Mouse (Mus musculus): ENCODE data around the gene Tuba1c. TPM values are rescaled to one million over a fixed set of nuclear protein-coding genes. Genes with fewer than 3 reads are reported as not detected.

The Tuba1c gene
- total RNA-seq, 2 experiments from 2014 or later = 36.4 to 73.8 TPM

DNA sequence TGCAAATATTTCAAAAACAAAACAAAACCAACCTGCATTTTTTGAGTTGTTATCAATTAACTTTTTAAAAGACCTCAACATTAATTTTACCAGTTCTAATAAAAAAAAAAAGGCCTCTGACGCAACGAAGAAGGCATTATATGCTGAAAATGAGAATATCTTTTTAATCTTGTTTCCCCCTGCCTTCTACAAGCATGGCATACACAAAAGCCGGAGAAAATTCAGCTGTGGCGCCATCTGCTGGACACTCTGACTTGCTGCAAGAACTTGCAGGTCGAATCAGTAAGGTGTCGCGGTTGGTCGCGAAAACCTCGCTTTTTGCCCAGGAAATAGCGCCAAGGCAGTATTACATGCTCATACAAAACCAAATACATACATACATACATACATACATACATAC is 35.8 kb upstream of the Tuba1c start:
- ATAC-seq (replicated peaks; ENCODE audit: low FRiP score, poor library complexity, severe bottlenecking) = peak; percentile 76

DNA sequence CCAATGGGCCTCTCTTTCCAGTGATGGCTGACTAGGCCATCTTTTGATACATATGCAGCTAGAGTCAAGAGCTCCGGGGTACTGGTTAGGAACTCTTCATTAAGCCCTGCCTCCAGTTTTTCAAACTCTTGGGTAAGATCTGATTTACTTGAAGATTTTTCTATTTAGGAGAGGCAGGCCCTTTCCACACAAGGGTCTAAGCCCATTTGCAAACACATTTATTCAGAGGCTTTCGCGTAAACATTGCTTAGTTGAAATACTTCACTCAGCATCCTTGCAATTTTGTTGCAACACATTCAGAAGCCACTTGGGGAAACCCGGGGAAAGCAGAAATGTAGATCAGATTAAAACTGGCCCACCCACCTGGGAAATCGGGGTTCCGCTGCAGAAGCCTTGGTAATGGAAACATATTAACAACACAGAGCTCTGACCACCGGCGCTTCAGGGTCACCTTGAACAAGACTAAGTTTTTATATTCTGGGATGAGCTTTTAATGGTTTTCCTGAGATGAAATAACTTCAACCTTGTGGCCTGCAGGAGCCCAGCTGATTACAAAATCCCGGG is 34.7 kb upstream of the Tuba1c start:
- ATAC-seq (replicated peaks; ENCODE audit: low FRiP score, poor library complexity, severe bottlenecking) = no peak

DNA sequence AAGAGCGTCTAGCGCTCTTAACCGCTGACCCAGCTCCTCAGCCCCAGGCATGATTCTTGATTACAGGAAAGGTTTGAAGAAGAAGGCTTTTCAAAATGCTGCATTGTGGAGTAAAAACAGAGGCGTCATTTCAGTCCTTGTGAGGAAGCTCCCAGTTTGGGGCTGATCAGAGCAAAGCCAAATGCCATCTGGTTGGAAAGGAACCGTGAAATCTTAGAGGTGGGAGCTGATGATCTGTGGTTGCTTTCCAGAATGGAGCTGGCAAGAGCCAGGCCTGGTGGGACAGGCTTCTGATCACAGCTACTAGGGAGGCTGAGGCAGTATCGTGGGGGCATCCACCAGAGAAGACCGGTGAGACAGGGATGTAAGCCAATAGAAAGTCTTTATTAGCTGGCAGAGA is 32.9 kb upstream of the Tuba1c start:
- ATAC-seq (replicated peaks; ENCODE audit: low FRiP score, poor library complexity, severe bottlenecking) = no peak

DNA sequence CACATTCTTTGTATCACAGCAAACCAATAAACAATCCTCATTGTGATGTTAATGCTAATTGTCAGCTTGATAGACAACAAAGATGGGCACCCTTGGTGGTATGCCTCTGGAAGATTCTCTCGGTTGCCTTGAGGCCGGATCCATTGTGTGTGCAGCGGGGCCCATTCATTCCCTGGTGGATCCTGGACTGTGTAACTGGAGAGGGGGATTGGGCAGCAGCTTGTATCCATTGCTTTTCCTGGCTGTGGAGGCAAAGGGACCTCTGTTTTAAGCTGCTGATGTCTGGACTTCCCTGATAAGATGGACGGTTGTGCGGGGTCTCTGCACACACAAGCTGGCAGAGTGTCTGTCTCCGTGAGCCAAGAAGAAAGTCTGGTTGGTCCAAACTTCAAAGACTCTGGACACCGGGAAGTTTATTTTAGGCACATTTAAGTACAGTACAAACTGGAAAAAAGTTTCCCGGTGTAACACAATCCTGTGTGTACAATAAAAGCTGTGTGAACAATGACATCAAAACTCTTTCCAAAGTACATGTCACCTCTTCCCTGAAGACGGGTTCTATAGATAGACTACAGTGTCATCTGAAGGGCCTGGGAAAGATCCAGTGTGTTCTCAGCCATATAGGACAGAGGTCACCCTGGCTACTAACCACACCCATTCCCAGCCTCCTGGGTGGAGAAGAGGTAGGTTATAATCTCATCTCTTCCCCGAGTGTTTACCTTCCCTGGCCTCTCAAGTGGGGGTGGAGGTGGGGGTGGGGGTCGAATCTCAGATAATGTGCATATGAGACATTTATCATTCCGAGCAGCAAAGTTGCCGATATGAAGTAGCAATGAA is 31.5 kb upstream of the Tuba1c start:
- no peak for ATAC-seq (replicated peaks; ENCODE audit: low FRiP score, poor library complexity, severe bottlenecking)

DNA sequence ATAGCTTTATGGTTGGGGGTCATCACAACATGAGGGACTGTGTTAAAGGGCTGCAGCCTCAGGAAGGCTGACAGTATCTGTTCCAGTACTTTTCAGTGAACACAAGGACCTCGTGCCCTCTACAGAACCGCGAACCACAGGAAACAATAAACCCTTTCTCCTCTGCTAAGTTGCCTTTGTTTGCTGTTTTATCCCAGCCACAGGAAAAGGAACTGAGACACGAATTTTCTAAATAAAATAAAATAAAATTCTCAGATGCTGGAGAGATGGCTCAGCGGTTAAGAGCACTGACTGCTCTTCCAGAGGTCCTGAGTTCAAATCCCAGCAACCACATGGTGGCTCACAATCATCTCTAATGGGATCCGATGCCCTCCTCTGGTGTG is 30.9 kb upstream of the Tuba1c start:
- ATAC-seq (replicated peaks; ENCODE audit: low FRiP score, poor library complexity, severe bottlenecking) = no peak

DNA sequence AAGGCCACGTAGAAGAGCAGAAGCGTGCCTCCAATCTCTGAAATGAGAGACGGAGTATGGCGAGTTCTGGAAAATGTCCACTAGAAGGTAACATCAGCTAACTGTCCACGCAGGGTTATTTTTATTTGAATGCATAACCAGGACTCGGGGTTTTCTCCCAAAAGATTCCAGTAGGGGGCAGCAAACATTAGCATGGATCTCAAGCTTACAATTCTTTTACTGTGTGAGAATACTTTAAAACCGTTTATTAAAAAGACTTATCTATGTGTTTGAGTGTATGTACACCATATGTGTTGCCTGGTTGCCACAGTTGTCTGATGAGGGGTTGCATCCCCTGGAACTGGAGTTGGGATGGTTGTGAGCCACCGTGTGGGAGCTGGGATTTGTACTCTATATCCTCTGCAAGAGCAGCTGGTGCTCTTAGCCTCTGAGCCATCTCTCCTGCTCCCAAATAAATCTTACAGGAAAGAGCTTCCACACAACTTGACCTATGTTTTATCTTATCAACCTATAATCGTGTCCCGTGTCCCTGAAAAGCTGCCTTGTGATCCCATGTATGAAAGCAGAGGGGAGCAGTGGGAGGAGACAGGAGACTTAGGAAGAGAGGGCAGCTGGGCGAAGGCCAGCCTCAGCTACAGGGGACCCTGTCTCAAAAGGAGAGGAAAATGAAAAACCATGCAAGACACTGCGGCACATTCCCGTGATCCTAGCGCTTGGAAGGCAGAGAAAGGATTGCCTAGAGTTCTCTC is 29.0 kb upstream of the Tuba1c start:
- ATAC-seq (replicated peaks; ENCODE audit: low FRiP score, poor library complexity, severe bottlenecking) = peak; percentile 66

DNA sequence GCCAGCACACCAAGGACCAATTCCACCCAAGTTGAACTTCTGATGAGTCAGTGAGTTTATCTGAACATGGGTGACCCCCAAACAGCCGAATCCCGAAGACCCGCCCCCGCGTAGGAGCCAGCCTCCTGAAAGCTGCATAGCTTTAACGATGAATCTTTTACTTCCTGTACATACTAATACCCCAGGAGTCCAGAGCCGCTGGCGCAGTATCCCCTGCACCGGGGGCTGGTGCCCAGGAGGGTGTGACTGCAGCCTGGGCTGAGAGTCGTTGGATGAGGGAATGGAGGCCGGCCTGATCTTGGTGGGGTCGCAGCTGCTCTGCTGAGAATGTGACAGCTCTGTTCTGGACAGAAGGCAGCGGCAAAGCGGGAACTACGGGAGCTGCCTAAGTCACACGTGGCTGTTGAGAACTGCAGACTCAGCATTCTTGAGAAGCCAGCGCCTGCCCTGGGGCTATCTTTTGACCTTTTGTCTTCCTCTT is 28.2 kb upstream of the Tuba1c start:
- ATAC-seq (replicated peaks; ENCODE audit: low FRiP score, poor library complexity, severe bottlenecking) = 0 out of 2 replicates have a peak, but pooled peaks have one; percentile 11

DNA sequence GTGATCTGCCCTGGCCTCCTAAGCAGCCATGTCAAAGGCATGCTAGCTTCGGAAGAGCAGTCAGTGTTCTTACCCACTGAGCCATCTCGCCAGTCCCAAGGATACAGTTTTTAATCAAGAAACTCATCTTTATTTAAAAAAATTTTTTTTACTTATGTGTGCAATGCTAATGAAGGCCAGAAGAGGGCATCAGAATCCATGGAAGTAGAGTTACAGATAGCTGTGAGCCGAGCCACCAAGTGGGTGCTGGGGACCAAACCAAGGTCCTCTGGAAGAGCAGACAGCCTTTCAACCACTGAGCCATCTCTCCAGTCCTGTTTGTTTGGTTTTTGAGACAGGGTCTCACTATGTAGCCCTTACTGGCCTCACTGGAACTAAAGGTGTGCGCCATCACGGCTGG is 26.1 kb upstream of the Tuba1c start:
- no peak for ATAC-seq (replicated peaks; ENCODE audit: low FRiP score, poor library complexity, severe bottlenecking)

DNA sequence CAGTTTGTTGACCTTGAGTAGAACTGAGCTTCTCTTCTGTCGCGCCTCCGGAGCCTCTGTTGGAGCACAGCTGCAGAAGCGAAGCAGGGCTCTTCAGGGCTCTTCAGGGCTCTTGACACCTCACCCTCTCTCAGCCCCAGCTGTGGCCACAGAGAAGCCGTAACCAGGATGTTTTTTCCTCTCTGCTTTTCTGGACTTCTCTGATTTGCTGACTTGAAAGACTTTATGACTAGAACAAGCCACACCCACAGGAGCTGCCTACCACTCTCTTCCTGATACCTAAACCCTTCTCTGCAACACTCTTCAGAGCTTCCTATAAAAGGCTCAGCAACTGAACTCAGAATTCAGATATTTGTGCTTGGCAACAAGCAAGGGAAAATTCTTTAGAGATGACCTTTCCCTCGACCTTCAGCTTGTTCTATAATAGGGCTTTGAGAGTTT is 20.9 kb upstream of the Tuba1c start:
- no peak for ATAC-seq (replicated peaks; ENCODE audit: low FRiP score, poor library complexity, severe bottlenecking)

DNA sequence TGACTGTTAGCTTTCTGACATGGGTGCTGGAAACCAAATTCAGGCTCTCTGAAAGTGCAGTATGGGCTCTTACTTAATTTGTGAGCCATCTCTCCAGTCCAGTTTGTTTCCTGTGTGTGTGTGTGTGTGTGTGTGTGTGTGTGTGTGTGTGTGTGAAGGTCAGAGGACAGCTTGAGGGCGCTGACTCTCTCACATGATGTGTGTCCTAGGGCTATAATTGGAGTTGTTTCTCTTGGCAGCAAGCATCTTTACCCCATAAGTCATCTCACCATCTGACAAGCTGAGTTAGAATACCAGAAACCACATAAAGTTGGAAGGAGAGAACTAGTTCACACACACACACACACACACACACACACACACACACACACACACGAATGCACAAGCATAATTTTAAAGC is 18.8 kb upstream of the Tuba1c start:
- no peak for ATAC-seq (replicated peaks; ENCODE audit: low FRiP score, poor library complexity, severe bottlenecking)

DNA sequence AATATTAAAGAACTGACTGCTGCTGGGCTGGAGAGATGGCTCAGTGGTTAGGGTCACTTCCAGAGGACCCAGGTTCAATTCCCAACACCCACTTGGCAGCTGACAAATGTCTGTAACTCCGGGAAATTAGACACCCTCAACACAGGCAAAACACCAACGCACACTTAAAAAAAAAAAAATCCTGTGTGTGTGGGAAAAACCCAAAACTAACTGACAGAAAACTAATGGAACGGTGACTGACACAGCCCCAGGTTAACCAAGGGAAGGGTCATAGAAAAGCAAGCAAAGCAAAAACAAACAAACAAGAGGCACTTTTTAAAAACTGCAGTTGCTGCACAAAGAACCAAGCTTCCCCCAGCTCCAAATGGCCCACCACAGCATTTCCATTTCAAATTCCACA is 17.7 kb upstream of the Tuba1c start:
- no peak for ATAC-seq (replicated peaks; ENCODE audit: low FRiP score, poor library complexity, severe bottlenecking)

DNA sequence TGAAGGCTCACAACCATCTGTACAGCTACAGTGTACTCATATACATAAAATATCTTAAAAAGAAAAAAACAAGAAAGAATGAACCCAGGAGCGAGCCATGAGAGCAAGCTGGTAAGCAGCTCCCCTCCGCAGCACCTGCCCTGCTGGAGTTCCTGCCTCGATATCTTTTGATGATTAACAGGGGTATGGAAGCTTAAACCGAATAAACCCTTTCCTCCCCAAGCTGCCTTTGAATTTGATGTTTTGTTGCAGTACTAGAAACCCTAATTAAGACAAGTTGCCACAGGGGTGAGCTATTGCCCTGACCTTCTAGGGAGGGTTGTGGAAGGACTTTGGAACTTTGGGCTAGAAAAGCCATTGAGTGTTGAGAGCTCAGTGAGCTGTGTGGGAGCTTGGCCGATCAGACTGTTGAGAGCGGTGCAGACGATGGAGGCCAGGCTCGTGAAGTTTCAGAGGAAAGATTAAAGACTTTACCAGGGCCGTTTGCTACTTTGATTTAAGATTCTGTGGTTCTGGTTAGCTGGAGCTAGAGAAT is 15.1 kb upstream of the Tuba1c start:
- ATAC-seq (replicated peaks; ENCODE audit: low FRiP score, poor library complexity, severe bottlenecking) = no peak

DNA sequence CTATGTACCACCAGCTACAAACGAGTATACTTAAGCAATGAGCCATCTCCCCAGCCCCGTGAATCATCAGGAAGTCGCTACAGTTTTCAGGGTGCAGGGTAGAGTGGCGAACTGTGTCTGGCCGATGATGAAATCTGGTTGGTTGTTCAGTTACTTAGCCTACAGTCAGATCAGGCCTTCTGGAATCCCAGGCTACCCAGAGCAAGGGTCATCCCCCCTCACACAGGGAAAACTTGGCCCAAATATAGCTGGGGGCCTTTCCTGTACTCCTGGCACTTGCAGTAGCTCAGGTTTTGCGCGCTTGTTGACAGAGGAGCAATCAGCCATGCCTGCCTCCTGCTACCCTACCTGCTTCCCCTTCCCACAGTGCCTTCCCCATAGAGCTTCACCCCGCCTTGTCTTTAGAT is 12.3 kb upstream of the Tuba1c start:
- ATAC-seq (replicated peaks; ENCODE audit: low FRiP score, poor library complexity, severe bottlenecking) = no peak

DNA sequence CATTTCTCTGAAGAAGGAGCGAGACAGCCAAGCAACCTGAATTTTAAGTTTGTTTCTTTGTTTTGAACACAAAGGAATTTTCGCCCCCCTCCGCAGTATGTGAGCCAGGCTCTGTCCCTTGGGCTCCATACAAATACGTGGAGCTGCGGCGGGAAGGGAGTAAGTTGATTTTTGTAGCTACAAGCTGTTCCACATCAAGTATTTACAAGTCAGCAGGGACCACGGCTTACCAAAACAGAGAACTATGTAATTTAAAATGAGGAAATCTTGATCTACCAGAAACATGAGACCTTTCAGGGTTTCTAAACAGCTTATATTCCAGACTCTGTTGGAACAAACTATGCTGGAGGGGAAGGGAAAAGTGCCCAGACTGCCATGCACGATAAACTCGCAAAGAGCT is 11.7 kb upstream of the Tuba1c start:
- no peak for ATAC-seq (replicated peaks; ENCODE audit: low FRiP score, poor library complexity, severe bottlenecking)

DNA sequence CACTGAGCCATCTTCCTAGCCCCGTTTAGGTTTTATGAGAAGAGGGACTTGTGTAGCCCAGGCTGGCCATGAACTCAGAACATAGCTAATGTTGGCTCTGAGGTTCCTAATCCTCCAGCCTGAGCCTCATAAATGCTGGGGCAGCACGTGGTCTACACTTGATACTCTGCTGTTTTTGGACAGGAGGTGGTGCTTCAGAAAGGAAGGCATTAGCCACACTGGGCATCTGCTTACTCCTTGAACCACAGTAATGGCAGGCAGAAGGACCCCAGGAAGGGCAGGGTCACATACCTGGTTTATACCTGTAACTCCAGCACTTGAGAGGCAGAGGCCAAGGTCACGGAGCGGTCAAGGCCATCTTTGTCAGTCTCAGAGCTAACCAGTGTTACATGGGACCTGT is 11.1 kb upstream of the Tuba1c start:
- ATAC-seq (replicated peaks; ENCODE audit: low FRiP score, poor library complexity, severe bottlenecking) = no peak

DNA sequence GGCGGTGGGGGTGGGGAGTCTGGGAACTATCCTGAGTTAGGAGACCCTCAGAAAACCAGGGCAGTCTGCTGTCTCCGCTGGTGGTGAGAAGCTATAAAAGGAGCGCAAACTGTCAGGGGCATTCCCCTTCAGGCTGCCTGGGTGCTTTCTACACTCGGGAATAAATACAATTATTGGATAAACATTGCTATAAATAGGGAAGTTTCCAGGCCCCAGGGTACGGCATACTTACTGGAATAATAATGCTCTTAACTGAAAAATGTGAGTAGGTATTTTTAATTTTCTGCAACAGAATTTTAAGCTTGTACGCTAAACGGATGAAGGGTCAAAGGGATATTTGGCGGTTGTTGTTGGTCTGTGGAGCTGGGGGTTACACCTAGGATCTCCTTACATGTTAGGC is 10.3 kb upstream of the Tuba1c start:
- no peak for ATAC-seq (replicated peaks; ENCODE audit: low FRiP score, poor library complexity, severe bottlenecking)

DNA sequence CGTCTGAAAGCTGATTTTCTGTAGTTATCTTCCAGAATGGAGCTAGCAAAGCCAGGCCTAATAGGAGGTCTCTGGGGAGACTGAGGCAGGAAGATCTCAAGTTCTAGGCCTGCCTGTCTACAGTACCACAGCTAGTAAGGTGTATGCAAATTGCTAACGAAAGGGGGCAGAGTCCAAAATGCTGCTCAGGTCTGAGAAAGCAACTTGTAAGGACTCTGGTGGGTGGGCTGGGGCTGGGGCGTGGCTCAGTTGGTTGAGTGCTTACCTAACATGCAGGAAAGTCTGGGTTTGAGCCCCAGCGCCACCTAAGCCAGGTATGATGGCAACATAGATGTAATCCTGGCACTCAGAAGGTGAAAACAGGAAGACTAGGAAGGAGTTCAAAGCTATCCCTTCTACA is 9.5 kb upstream of the Tuba1c start:
- ATAC-seq (replicated peaks; ENCODE audit: low FRiP score, poor library complexity, severe bottlenecking) = no peak

DNA sequence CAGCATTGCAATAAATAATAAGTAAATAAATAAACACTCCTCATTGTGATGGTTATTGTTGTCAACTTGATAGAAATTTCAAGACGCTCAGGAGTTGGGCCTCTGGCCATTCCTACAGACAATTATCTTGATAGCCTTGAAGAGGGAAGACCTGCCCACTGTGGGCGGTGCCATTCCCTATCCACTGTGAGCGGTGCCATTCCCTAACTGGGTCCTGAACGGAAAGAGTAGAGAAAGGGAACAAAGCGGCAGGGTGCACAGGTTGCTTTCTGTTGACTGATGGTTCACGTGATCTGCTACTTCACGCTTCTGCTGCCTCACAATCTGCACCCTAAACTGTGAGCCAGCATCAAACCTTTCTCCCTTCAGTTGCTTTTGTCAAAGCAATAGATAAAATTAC is 8.4 kb upstream of the Tuba1c start:
- ATAC-seq (replicated peaks; ENCODE audit: low FRiP score, poor library complexity, severe bottlenecking) = no peak

DNA sequence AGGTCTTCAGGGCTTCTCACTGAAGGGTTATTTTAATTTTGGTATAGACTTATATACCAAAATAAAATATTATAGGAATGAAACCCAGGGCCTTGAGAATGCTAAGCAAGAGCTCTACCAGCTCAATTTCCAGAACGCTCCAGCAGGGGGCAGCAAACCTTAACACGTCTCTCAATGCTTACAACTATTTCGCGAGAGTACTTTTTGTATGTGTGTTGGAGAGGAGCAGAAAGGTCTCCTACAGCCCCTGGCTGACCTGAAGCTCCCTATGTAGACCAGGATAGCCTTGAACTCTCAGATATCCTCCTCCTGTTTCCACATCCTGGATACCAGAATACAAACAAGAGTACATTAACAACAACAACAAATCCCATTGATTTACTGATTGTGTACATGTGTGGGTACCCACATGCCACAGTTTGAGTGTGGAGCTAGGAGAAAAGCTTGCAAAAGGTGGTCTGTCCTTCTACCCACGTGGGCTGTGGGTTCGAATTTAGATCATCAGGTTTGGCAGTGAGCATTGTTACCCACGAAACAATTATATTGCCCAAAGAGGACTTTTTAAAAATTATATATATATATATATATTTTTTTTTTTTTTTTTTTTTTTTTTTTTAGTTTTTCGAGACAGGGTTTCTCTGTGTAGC is 4.9 kb upstream of the Tuba1c start:
- peak; percentile 65 for ATAC-seq (replicated peaks; ENCODE audit: low FRiP score, poor library complexity, severe bottlenecking)

DNA sequence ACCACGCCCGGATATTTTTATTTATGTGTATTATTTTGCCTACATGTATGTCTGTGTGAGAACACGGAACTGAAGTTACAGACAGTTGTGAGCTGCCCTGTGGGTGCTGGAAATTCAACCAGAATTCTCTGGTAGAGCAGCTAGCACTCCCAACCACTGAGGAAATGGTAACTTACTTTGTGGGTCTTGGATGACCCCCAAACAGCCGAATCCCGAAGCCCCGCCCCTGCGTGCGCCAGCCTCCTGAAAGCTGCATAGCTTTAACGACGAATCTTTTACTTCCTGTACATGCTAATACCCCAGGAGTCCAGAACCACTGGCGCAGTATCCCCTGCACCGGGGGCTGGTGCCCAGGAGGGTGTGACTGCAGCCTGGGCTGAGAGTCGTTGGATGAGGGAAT is 4.3 kb upstream of the Tuba1c start:
- ATAC-seq (replicated peaks; ENCODE audit: low FRiP score, poor library complexity, severe bottlenecking) = no peak

All from erythroblast, adult 5-6 weeks (primary cell).